Mouse (Mus musculus) ES-Bruce4 (cell line): ENCODE measurements around the gene Agpat3.

ENCODE experiments used
- CTCF ChIP-seq: IDR thresholded peaks from one replicate; pipeline ENCODE4 v1.8.1; 2011; ENCODE audit warnings: low read depth, low read length
- EP300 ChIP-seq: IDR thresholded peaks from 2 replicates; pipeline ENCODE4 v1.6.1; 2011; ENCODE audit warnings: low read depth, low read length; ENCODE audit not compliant: insufficient read depth
- POLR2A ChIP-seq: IDR thresholded peaks from one replicate; pipeline ENCODE4 v1.8.1; 2011; ENCODE audit warnings: low read length; ENCODE audit not compliant: insufficient read depth

DNA sequence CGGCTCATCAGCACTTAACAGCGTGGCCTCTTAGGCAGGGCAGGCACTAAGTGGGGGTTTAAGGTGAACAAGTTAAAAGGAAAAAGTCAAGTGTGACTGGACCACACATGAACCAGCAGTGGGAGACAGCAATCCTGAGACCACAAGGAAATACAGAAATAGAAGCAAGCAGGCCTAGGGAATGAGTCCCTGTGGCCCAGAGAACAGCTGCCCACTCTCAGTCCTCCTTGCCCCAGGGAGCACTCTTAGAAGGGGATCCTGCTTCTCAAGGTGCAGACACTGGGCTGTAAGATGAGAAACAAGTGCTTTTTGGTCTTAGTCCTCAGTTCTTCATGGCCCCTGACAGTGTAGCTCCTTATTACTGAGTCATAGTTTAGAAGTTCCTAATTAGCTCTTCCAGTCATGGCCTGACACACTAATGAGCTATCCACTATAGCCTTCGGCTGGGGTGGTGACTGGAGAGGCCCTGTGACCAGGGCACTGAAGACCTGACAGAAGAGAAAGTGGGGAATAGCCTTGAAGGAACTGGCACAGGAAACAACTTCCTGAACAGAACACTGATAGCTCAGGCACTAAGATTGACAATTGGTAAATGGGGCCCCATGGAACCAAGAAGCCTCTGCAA, 31.0 kb downstream of the Agpat3 start:
- no peak for TF ChIP-seq EP300
- TF ChIP-seq POLR2A: no peak
- no peak for TF ChIP-seq CTCF
